Mouse (Mus musculus) G1E (cell line): ENCODE measurements around the gene S1pr2.

Source experiments
- CTCF ChIP-seq: IDR thresholded peaks from 2 replicates; pipeline ENCODE4 v1.5.1; 2012; ENCODE audit warnings: low read depth, low read length, inconsistent platforms, mixed read lengths
- GATA1 ChIP-seq: IDR thresholded peaks from 2 replicates; pipeline ENCODE4 v1.6.1; 2012; ENCODE audit warnings: borderline replicate concordance, low read length, inconsistent platforms, mixed read lengths

DNA sequence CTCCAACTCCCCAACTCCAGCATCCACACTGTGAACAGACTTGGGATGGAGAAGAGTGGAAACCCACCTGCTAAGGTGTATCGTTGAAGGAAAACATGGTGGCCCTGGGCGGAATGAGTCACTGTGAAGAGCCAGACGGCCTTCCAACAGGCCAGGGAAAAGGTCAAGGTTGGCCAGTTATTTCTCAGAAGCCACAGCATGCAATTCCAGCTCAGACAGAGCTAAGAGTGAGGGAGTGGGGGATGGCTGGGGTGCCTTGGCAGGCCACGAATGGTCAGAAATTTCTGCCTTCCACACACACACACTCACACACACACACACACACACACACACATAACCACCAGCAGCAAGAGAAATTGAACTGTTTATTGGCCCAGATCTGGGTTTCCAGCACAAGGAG is 11.0 kb downstream of the S1pr2 start:
- no peak for TF ChIP-seq GATA1
- TF ChIP-seq CTCF, result no peak
